Mouse (Mus musculus): Measurements from ENCODE around the gene Ccr4. TPM values are rescaled to one million over a fixed set of nuclear protein-coding genes. Genes with fewer than 3 reads are reported as not detected.
A peak's percentile ranks its signal among the peaks of the same experiment; 100 is the strongest.

The Ccr4 gene
- polyA plus RNA-seq, 1 experiment from 2014 or later: not detected

DNA sequence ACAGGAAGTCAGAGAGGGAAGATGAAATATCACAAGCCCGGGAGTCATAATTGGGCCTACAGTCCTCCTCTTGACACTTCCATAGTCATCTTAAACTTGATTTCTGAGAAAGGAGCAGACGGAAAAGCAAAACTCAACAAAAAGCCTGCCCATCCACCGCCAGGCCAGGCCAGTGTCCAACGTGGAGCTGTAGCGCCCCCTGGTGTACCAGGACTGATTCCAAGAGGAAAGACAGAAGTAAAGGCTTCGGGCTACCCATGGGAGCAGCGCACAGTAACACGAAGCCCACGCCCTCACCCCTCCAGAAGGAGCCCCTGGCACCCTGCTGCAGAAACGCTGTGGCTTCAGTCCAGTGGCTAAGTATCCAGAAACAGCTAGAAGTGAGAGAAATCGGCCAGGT is 6.5 kb downstream of the Ccr4 start:
- 12% methylated on average over 11 of the region's 11 CpGs for WGBS
- H3K9ac ChIP-seq: 0 out of 2 replicates have a peak overlapping the region, but pooled peaks have one; percentile 2
- no peak overlapping the region for H3K27ac ChIP-seq (replicated peaks)
- ATAC-seq (ENCODE audit: low read depth): no peak
- H3K27me3 ChIP-seq: no peaks in the 10 kb centered on the region
- H3K36me3 ChIP-seq: no peaks in the 10 kb centered on the region
- peak overlapping the region; percentile 35 for H3K4me2 ChIP-seq
- no peak overlapping the region for H3K4me3 ChIP-seq
- 0 out of 2 replicates have a peak, but pooled peaks cover 3% of the 10 kb centered on the region for H3K4me1 ChIP-seq (replicated peaks)
- H3K9me3 ChIP-seq: no peaks in the 10 kb centered on the region

GRCm38 (mm10) chr9:114496469-114496868 is 8.2 kb downstream of the Ccr4 start:
- Histone ChIP-seq H3K4me2 (no peak overlapping the region), H3K4me1 (replicated peaks) (0 out of 2 replicates have a peak, but pooled peaks cover 3% of the 10 kb centered on the region), H3K27me3 (no peaks in the 10 kb centered on the region), H3K9me3 (no peaks in the 10 kb centered on the region), H3K4me3 (no peak overlapping the region), H3K36me3 (no peaks in the 10 kb centered on the region), H3K9ac (no peak overlapping the region), H3K27ac (replicated peaks) (no peak overlapping the region)
- ATAC-seq (ENCODE audit: low read depth): no peak
- WGBS: 82% methylated on average over 7 of the region's 7 CpGs

- 85% methylated on average over 23 of the region's 23 CpGs for WGBS
- no peaks in the 10 kb centered on the region for H3K27me3 ChIP-seq
- ATAC-seq (ENCODE audit: low read depth): no peak
Measured at GRCm38 (mm10) chr9:114487481-114488258, 17.0 kb downstream of the Ccr4 start.

GRCm38 (mm10) chr9:114486808-114487207 is 17.9 kb downstream of the Ccr4 start:
- Histone ChIP-seq H3K4me1 (replicated peaks) (no peaks in the 10 kb centered on the region), H3K9me3 (no peaks in the 10 kb centered on the region), H3K4me2 (no peak overlapping the region), H3K36me3 (no peaks in the 10 kb centered on the region), H3K9ac (no peak overlapping the region), H3K4me3 (no peak overlapping the region), H3K27me3 (no peaks in the 10 kb centered on the region), H3K27ac (replicated peaks) (no peak overlapping the region)
- ATAC-seq (ENCODE audit: low read depth): no peak
- WGBS: 84% methylated on average over 4 of the region's 4 CpGs

More at GRCm38 (mm10) chr9:114487481-114488258, 17.0 kb downstream of the Ccr4 start:
- H3K9ac ChIP-seq: no peak overlapping the region
- H3K36me3 ChIP-seq: no peaks in the 10 kb centered on the region
- no peak overlapping the region for H3K27ac ChIP-seq (replicated peaks)
- no peaks in the 10 kb centered on the region for H3K9me3 ChIP-seq
- H3K4me1 ChIP-seq (replicated peaks): no peaks in the 10 kb centered on the region
- no peak overlapping the region for H3K4me3 ChIP-seq
- no peak overlapping the region for H3K4me2 ChIP-seq

DNA sequence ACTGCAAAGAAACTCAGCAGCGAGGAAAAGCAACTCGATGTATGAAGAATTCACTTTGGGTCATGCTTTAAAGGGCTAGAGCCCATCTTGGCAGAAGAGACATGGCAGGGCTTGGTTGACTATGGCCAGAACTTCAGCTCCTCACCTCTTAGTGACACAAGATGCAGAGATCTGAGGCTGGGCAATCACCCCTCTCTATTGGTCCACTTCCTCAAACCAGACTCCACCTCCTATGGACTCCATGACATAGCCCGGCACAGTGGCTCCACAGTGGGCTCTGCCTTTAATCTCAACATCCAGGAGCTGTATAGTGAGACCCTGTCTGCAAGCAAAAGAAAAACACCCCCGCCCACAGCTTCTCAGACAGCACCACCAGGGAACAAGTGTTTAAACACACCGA is 19.9 kb downstream of the Ccr4 start:
- ATAC-seq (ENCODE audit: low read depth): no peak
- H3K9ac ChIP-seq: no peak overlapping the region
- H3K4me3 ChIP-seq: no peak overlapping the region
- no peak overlapping the region for H3K27ac ChIP-seq (replicated peaks)
- H3K27me3 ChIP-seq: no peaks in the 10 kb centered on the region
- H3K4me2 ChIP-seq: no peak overlapping the region
- no peaks in the 10 kb centered on the region for H3K36me3 ChIP-seq
- no peaks in the 10 kb centered on the region for H3K4me1 ChIP-seq (replicated peaks)
- WGBS: 85% methylated on average over 5 of the region's 5 CpGs
- no peaks in the 10 kb centered on the region for H3K9me3 ChIP-seq

DNA sequence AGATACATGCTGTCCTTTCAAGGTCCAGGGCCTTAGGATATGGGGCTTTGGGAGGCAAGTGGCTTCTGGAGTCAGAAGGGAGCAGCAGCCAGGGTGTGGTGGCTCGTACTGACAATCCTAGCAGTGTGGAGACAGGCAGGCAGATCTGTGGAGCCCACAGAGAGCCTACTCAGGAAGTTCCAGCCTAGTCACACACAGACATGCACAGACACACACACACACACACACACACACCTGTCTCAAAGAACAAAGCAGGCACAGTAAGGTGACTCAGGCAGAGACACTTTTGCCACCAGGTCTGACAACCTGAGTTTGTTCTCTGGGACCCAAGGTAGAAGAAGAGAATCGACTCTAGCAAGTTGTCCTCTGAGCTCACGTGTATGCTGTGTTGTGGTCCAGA is 23.8 kb downstream of the Ccr4 start:
- no peak overlapping the region for H3K27ac ChIP-seq (replicated peaks)
- H3K4me1 ChIP-seq (replicated peaks): no peaks in the 10 kb centered on the region
- WGBS: 83% methylated on average over 3 of the region's 3 CpGs
- H3K9ac ChIP-seq: no peak overlapping the region
- no peak overlapping the region for H3K4me3 ChIP-seq
- H3K36me3 ChIP-seq: no peaks in the 10 kb centered on the region
- H3K9me3 ChIP-seq: no peaks in the 10 kb centered on the region
- no peak for ATAC-seq (ENCODE audit: low read depth)
- H3K4me2 ChIP-seq: no peak overlapping the region
- no peaks in the 10 kb centered on the region for H3K27me3 ChIP-seq

GRCm38 (mm10) chr9:114477019-114477418 is 27.7 kb downstream of the Ccr4 start:
- Histone ChIP-seq H3K27ac (replicated peaks) (no peak overlapping the region), H3K9ac (no peak overlapping the region), H3K9me3 (no peaks in the 10 kb centered on the region), H3K4me2 (no peak overlapping the region), H3K4me3 (no peak overlapping the region), H3K27me3 (no peaks in the 10 kb centered on the region), H3K4me1 (replicated peaks) (no peaks in the 10 kb centered on the region), H3K36me3 (no peaks in the 10 kb centered on the region)
- 94% methylated on average over 9 of the region's 9 CpGs for WGBS
- ATAC-seq (ENCODE audit: low read depth): no peak

GRCm38 (mm10) chr9:114471892-114472291 is 32.8 kb downstream of the Ccr4 start:
- Histone ChIP-seq H3K4me3 (no peak overlapping the region), H3K9me3 (no peaks in the 10 kb centered on the region), H3K4me1 (replicated peaks) (no peaks in the 10 kb centered on the region), H3K27me3 (no peaks in the 10 kb centered on the region), H3K4me2 (no peak overlapping the region), H3K27ac (replicated peaks) (no peak overlapping the region), H3K36me3 (peaks cover 7% of the 10 kb centered on the region; the same call in 1 of the 2 replicates), H3K9ac (no peak overlapping the region)
- 81% methylated on average over 7 of the region's 7 CpGs for WGBS
- ATAC-seq (ENCODE audit: low read depth): no peak

DNA sequence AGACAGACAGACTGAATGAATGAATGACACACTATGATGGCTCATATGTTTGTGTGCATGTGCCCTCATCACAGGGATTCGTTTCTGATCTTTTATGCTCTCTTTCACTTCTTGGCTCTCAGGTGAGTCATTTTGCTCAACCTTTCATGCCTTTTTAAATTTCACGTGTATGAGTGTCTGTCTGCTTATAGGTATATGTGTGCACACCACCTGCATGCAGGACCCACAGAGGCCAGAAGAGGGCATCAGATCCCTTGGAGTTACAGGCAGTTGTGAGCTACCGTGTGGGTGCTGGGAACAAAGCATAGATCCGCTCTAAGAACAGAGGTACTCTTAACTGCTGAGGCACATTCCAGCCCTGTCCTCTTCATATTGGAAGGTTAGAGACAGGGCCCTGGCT is 36.0 kb downstream of the Ccr4 start:
- no peak overlapping the region for H3K4me3 ChIP-seq
- ATAC-seq (ENCODE audit: low read depth): no peak
- no peaks in the 10 kb centered on the region for H3K27me3 ChIP-seq
- H3K27ac ChIP-seq (replicated peaks): no peak overlapping the region
- H3K4me1 ChIP-seq (replicated peaks): no peaks in the 10 kb centered on the region
- H3K9me3 ChIP-seq: no peaks in the 10 kb centered on the region
- peaks cover 29% of the 10 kb centered on the region for H3K36me3 ChIP-seq
- no peak overlapping the region for H3K4me2 ChIP-seq
- H3K9ac ChIP-seq: no peak overlapping the region
- WGBS: 95% methylated on average over 4 of the region's 4 CpGs

DNA sequence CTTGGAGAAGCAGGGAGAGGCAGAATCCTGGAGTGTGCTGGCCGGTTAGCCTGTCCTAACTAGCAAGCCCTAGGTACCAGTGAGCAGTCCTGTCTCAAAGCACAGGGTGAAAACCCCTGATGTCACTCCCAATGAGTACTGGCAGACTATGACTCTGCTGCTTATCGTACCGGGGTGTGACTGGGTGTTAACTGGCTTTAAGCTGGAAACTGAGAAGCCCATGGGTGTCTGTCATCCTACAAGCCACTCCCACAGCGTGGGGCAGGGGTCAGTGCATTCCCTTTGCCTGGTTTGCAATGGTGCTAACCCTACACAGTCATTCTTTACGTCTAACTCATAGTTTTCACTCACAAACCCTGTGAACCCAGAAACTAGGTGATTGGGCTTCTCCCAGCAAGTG is 36.5 kb downstream of the Ccr4 start:
- H3K4me3 ChIP-seq: no peak overlapping the region
- H3K36me3 ChIP-seq: peaks cover 32% of the 10 kb centered on the region
- no peak overlapping the region for H3K27ac ChIP-seq (replicated peaks)
- 90% methylated on average over 5 of the region's 5 CpGs for WGBS
- H3K9me3 ChIP-seq: no peaks in the 10 kb centered on the region
- H3K4me2 ChIP-seq: no peak overlapping the region
- no peaks in the 10 kb centered on the region for H3K27me3 ChIP-seq
- H3K4me1 ChIP-seq (replicated peaks): no peaks in the 10 kb centered on the region
- no peak overlapping the region for H3K9ac ChIP-seq
- ATAC-seq (ENCODE audit: low read depth): no peak

GRCm38 (mm10) chr9:114466871-114467270 is 37.8 kb downstream of the Ccr4 start:
- Histone ChIP-seq H3K36me3 (peaks cover 39% of the 10 kb centered on the region), H3K4me3 (no peak overlapping the region), H3K4me2 (no peak overlapping the region), H3K4me1 (replicated peaks) (no peaks in the 10 kb centered on the region), H3K9ac (no peak overlapping the region), H3K27me3 (no peaks in the 10 kb centered on the region), H3K27ac (replicated peaks) (no peak overlapping the region), H3K9me3 (no peaks in the 10 kb centered on the region)
- 75% methylated on average over 7 of the region's 7 CpGs for WGBS
- no peak for ATAC-seq (ENCODE audit: low read depth)

DNA sequence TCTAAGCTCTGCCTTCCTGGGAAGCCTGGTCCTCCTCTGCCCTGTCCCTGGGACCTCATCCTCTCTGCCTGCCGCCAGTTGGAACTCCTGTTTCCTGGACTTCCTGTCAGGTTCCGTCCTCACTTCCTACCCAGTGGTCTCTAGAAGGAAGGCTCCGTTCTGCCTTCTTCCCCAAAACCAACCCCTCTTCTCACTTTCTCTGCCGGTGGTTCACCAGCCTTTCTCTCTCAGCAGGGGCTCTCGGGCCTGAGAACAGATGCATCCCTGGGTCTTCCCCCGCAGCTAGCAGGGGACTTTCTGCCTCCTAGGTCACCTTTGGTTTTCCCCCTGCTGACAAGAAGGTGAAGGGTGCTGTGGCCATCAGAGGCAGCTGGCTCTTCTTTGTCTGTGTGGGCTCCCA is 39.3 kb downstream of the Ccr4 start:
- Histone ChIP-seq H3K4me1 (replicated peaks) (no peaks in the 10 kb centered on the region), H3K4me3 (no peak overlapping the region), H3K9ac (no peak overlapping the region), H3K36me3 (peaks cover 48% of the 10 kb centered on the region), H3K27me3 (no peaks in the 10 kb centered on the region), H3K9me3 (no peaks in the 10 kb centered on the region), H3K27ac (replicated peaks) (no peak overlapping the region), H3K4me2 (no peak overlapping the region)
- ATAC-seq (ENCODE audit: low read depth): no peak
- WGBS: 77% methylated on average over 6 of the region's 6 CpGs

- peaks cover 46% of the 10 kb centered on the region for H3K36me3 ChIP-seq
- 92% methylated on average over 7 of the region's 7 CpGs for WGBS
Measured at GRCm38 (mm10) chr9:114462569-114462968, 42.1 kb downstream of the Ccr4 start.

More at GRCm38 (mm10) chr9:114462569-114462968, 42.1 kb downstream of the Ccr4 start:
- Histone ChIP-seq H3K9ac (no peak overlapping the region), H3K4me1 (replicated peaks) (no peaks in the 10 kb centered on the region), H3K9me3 (no peaks in the 10 kb centered on the region), H3K27ac (replicated peaks) (no peak overlapping the region), H3K4me3 (no peak overlapping the region), H3K27me3 (no peaks in the 10 kb centered on the region), H3K4me2 (no peak overlapping the region)
- no peak for ATAC-seq (ENCODE audit: low read depth)

All from neural tube, embryonic 13.5 days (tissue).